Mouse (Mus musculus): ENCODE measurements at regions not wholly inside any gene's neighbourhood (a gene's known extent, or its start where the extent isn't known, plus 50 kb on each side); places are given as distances from the start of the nearest gene placed in this dataset.
"Not testable (repeated sequence)": the region's sequence is repeated elsewhere in the genome, so short reads cannot be mapped to it uniquely, and the experiment has no call there.

DNA sequence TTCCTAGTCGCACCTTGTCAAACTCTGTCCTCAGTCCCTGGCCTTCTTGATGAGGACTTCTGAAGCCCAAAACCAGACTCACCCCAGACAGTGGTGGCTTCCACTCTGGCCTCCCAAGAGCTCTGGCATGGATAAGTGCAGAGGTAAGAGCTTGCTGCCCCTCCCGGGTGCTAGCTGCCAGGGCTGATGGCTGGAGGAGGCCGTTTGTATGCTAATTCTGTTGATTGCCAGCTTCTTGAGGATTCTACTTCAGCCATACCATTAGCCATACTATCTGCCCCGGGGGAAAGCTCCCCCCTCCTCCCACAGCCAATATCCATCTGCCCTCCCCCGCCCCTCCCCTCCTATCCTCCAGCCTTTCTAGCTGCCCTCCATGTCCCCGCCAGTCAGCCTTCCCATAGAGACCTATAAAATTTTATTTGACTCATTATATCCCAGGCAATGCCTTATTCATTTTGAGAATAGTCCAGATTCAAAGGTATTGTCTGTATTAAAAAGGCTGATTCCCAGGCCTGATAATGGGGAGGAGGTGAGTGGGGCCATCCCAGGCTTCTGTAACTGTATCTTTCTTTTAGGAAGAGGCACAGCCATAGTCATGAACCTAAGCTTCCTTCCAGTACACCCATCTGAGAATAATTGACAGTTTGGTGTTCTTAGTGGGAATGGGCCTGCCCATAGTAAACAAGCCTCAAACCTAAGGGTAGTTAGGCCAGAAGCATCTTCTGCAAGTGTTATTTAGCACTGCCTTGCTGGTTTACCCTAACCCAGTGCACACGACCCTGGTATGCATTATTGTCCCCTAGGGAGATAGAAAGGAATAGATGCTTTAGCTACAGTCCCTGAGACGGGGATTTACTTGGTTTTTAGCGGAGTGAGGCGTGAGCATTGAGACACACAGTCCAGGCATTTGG lies 239.2 kb upstream of the 1700012A03Rik start:
- DNase-seq (ENCODE audit: low spot score) = no peak

DNA sequence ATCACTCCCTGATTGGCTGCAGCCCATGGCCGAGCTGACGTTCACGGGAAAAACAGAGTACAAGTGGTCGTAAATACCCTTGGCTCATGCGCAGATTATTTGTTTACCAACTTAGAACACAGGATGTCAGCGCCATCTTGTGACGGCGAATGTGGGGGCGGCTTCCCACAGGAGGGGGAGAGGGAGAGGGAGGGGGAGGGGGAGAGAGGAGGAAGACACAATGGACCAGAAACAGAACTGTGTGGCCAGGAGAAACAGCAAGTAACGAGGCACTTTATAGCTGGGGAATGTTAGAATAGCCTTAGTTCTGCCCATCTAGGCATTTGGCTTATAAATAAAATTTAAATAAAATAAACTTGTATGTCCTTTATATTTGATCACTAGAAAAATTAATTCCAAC lies 240.7 kb upstream of the Podxl start:
- DNase-seq (ENCODE audit: low spot score) = not testable (repeated sequence)

DNA sequence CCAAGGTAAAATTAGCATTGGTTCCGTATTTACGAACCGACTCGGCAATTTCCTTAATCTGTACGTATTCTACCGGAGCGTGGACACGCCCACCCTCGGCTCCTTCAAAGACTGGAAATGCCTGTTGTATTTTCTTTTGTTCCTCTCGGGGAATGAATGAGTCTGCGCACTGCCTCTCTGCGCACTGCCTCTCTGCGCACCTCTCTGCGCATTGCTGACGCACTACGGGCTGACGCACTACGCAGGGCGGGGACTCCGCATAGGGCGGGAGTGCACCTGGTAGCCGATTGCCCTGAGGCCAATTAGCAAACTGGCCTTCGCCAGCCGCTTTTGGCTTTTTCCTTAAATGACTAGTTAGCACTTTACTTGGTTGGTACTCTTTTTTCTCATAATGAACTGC lies 239.4 kb upstream of the Podxl start:
- not testable (repeated sequence) for DNase-seq (ENCODE audit: low spot score)

DNA sequence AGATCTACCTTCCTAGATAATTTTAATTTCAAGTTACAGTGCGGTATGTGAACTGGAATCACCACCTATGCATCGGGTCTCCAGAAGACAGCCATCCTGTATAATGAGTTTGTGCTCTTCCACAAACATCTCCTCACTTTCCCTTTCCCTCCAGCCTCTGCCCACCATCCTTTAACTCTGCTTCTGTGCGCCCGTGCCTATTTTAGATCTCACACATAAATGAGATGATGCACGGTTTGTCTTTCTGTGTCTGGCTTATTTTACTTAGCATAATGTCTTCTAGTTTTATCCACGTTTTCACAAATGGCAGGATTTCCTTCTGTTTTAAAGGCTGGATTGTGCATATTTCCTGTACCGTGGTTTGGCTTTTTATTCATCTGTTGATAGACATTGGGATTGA lies 227.8 kb upstream of the Podxl start:
- no peak for DNase-seq (ENCODE audit: low spot score)

DNA sequence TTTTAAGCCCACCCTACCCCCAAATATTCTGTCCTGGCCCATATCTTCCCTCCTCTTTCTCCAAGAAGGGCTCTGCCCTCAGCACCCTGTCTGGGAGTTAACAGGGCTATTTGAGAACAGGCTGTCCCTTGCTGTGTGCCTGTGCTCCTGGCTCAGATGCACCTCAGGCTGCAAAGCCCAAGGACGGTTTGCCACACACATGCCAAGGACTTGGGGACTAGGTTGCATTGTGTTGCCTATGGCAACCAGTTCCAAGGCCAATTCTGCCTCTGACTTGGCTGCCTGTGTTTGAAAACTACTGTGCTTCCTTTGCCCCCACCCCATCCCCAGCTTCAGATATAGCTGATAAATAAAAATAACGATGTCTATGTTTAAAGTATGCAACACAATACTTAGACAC lies 227.1 kb upstream of the Podxl start:
- DNase-seq (ENCODE audit: low spot score) = no peak

DNA sequence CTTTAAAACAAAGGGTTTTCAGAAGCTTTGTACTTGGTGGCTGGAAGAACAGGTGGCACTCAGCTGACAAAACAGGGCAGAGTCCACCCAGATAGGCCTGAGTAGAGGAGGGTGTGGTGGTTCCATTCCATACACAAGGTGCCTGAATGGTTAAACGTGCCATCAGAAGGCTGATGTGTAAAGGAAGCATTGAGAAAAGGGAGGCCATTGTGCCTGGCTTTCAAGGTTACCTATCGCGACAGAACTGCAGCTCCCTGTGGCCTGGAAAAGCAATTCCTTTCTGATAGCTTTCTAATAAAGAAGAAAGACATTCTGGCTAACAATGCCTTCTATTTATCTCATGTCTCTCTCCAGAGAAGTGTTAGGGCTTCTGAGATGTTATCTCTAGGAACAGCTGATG lies 213.1 kb upstream of the Podxl start:
- DNase-seq (ENCODE audit: low spot score) = no peak

DNA sequence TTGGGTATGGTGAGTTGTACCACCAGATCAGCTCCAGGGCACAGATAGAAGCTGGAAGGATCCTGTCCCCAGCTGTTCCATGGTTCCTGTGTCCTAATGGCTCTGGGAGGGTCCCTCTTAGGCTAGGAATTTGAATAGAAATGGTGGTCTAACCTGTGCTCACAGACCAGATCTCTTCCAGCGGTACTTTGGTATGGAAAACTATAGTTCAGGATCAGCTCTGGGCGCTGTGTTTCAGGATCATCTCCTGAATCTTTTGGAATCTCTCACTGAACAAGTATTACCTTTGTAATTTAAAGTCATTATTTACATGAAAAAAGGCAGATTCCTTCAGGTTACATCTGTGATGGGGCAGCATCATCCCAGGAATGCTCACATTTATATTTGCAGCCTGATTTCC lies 208.1 kb upstream of the Podxl start:
- no peak for DNase-seq (ENCODE audit: low spot score)

DNA sequence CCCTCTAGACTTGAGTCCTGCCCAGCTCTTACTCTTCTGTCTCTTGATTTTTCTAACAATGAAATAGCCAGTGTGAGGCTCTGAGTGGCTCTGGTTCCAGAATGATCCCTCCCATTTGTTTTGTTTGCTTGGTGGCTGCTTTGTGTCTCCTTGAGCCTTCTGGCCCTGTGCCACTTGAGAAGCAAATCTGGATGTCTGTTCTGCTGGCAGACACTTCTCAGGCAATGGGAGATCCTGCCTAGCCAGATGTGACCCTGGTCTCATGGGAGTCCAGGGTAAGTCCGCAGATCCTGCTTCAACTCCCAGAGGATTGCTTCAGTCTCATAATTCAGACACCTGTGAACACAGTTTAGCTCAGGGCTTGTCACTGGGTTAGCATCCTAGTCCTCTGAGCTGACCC lies 181.8 kb upstream of the Podxl start:
- DNase-seq (ENCODE audit: low spot score) = no peak

DNA sequence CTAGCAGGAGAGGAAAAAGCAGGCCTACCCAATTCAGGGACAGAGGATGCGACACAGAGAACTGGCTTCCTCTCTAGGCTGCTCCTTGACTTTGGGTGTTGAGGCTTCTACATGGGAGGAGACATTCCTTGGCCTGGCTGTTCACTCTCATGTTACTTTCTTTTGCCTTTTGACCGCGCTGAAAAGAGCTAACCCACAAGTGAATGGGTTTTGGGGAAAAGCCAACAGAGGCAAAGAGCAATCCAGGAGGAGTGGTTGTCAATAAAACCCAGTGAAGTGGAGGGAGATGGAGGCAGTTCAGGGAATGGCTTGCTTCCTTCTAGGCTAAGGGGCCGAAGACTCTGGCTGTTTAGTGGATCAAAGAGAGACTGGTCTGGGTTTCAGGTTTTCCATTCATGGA lies 167.6 kb upstream of the Podxl start:
- no peak for DNase-seq (ENCODE audit: low spot score)

DNA sequence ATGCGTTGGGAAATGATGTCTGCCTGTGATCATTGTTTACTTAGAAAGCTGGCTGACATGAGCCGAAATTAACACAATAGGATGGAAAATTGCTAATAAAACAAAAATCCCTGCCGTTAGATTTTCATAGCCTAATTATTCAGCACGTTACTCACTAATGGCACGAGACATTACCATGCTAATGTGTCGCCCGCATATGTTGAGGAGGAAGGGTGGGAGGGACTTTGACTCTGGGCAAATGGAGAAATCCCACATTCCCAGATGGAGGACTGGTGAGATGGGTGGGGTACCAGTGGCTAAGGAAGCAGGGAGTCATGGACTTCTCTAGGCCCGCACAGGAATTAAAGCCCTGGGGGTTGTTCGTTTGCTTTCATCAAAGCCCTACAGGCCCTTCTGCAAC lies 155.8 kb upstream of the Podxl start:
- no peak for DNase-seq (ENCODE audit: low spot score)

DNA sequence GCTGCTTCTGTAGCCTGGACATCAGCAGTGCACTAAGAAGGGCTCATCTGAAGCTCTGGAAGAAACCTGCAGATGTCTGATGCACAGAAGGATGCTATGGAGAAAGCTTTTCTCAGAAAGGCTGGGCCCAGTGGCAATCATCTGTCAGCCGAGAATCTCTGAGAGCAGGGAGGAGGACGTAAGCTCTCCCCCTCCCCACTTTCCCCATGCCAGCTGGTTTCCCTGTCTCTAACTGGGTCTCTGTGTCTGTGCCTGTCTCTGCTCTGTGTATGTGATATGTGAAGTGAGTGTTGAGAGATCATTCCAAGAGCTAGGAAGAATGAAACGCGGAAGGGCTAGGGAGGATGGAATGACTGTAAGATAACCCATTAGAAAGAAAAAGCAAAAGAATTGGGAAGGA lies 155.1 kb upstream of the Podxl start:
- no peak for DNase-seq (ENCODE audit: low spot score)

DNA sequence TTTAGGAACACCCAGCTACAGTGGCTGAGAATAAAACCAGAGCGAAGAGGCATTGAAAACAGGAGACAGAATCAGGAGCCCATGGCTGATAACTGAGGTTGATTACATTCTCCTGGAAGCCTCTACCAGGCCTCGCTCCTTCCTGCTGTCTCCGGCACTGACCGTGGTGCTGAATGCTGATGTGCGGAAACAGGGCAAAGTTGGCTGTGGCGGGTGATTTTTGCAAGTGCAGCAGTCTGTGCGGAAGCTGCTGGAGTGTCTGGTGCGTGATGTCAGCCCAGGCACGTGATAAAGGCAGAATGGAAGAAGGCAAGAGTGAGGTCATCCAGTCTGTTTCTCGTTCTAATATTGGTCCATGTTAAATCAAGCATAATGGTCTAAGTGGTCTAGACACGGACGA lies 153.8 kb upstream of the Podxl start:
- no peak for DNase-seq (ENCODE audit: low spot score)

DNA sequence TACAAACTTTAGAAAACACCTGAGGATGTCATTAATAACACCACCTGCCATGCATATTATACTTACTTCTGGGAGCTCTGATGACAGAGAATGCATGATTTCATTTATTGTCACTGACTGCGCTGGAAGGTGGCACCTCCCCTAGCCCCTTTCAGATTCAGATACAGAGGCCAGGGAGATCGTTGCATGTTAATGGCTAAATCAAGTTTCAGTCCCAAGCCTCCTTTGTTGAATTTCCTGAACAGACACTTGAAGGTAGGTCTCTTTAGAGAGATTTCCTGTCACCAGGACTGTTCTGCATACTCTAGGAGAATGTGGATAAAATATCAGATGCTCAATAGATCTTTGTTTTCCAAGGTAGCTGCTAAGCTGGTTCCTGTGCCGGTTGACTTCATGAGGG lies 143.5 kb upstream of the Podxl start:
- no peak for DNase-seq (ENCODE audit: low spot score)

DNA sequence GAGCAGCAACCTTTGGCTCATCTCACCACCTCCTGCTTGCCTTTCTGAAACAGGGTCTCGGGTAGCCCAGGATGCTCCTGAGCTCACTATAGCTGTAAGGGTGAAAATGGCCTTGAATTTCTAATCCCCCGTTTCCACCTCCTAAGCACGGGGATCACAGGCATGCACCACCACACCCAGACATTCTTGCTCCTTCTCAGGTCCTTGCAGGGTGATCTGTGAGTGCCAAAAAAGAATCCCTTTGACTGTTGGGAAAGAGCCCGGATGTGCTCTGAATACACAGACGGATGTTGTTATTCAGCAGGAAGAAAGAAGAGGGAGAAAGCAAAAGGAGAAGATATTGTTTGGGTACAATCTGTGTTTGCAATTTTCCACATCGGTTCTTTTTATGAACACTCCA lies 140.4 kb upstream of the Podxl start:
- DNase-seq (ENCODE audit: low spot score) = no peak

DNA sequence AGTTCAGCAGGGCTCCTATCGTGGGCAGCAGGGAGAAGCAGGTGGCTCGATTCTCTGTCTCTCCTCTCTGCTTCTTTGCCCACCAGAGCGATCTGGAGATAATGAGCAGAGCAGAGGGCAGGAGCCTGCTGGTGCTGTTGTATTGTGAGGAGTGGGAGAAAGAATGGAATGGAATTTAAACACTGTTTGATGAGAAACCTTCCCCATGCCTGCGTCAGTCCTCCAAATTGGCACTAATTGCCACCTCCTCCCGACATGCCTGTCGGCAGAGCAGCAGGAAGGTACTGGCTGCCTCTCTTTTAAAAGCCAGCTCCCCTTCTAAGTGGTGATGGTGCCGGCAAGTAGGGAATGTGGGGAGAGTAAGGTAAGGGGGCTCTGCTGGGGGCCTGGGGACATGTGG lies 139.2 kb upstream of the Podxl start:
- no peak for DNase-seq (ENCODE audit: low spot score)

DNA sequence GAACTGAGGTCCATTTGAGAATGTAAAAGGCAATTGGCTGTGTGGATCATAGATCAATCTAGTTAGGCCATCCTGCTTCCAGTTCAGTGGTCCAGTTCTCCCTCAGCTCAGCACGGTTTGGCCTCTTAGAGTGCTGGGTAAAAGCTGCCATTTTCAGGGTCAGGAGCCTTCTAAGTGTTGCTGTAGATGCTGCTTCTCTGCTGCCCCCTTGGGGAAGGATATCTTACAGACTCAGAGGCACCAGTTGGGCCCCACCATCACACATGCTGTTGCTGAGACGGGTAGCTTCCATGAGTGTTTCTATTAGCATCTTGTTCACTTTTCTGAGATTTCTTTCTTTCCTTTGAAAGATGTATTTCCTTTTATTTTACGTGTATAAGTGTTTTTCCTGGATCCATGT lies 132.1 kb upstream of the Podxl start:
- DNase-seq (ENCODE audit: low spot score) = no peak

DNA sequence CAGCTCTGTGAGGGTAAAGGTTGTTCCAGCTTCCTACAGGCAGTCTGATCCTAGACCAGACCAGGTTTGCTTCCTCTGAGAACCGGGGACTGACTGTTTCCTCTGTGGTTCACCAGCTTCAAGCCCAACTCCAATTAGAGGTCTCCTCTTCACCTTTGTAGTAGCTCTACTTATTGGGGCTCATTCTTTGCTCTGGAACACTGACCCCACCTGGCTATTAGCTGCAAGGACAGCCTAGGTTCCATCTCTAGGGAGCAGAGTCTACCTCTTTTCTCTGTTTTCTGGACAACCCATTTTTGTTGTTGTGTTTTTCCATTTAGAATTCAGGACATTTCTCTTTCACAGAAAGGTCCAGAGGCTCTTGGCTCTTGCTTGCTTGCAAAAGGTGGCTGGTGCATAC lies 129.3 kb upstream of the Podxl start:
- no peak for DNase-seq (ENCODE audit: low spot score)

DNA sequence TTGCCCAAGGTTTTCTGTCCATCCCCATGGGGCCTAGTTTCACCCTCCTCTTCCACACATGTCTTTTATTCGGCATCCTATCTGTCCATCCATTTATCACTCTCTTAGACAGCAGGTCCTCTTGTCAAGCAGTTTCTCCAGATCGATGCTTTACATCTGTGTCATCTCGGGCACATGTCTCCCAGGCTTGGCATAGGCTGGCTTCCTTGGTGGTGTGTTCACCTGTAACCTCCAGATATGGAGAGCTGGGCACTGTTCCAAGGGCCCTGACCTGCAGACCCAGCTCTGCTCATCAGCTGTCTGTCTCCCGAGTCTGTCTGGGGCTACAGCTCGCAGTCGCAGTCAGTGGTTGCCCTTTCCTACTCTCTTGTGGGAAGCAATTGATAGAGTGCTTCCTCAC lies 128.2 kb upstream of the Podxl start:
- no peak for DNase-seq (ENCODE audit: low spot score)

DNA sequence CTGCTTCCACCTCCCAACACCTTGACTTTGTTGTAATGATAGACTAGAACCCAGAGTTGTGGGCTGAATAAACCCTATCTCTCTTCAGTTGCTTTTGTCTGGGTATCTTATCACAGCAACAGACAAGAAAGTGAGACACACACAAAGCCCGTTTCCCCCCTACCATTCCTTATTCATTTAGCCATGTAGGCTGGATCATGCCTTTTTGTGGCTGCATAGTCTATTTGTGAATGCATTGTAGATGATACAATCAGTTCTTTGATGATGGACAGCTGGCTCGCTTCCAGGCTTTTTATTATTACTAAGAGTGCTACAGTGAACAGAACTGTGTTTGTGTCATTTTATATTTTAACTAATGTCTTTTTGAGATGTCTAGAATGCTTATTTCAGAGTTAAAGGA lies 116.3 kb upstream of the Podxl start:
- no peak for DNase-seq (ENCODE audit: low spot score)

DNA sequence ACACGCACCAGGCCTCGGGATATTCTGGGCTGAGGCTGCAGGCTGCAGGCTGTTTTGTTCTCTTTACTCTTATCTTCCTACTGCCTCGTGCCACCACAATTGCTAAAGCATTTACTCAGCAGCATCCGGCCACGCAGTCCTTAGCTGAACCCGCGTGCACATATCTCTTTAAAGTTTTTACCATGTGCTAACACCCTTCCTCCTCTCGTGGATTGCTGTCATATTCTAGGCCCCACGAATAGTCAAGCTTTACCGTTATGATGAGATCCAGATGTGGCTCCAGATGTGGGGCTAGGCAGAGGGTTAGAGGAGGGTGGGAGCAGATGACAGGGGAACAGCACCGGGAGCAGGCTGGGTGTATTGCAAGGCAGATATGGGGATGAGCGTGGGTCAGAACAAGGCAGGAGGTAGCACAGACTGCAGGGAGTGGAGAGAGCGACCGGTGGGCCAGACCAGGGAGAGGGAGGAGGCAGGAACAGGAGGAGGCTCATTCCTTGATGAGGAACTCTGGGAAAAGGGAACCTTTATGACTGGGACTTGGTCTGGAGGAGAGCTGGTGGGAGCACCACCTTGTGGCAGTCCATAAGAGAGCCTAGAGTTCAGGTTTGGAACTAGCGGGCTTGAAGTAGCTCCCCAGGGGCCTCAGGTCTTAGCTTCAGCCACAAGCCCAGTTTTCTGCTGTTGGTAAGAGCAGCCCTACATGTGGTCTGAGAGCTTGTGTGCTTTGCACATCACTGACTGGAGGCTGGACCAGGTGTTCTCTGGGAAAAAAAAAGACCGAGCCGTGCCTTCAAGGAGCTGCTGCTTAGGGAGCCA lies 102.1 kb upstream of the Podxl start:
- DNase-seq (ENCODE audit: low spot score) = no peak

DNA sequence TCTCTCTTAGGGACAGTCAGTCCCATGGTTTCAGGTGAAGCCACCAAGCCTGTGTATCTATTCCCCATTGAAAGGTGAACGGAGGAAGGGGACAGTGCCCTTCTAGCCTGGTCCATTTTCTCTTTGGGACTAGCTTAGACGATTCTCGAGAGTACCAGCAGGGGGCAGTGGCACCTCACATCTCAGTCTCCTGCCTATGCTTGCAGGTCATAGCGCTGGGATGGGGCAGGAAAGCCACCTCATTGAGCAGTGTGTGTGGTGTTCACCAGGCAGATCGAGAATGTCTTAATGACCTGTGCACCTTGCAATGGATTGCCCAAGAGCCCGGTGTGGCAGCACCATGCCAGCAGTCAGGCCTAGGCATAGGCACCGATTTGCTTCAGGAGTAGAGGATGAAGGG lies 100.7 kb upstream of the Podxl start:
- peak; percentile 81 for DNase-seq (ENCODE audit: low spot score)

DNA sequence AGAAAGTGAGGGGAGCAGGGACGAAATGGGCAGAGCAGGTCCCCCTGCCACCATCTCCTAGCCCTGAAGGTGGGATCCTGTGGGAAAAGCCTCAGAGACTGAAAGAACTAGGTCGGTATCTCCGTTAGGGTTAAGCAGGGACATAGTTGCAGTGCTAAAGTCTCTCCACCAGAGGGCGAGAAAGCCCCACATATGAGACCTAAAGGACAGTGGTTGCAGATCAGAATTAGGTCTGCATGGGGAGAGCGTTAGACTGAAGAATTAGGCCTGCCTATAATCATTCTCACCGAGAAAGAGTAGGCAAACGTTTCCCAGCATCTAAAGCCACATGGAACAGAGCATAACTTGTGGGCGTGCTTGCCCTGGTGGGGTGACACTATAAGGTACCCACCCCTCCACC lies 97.0 kb upstream of the Podxl start:
- peak; percentile 69 for DNase-seq (ENCODE audit: low spot score)

DNA sequence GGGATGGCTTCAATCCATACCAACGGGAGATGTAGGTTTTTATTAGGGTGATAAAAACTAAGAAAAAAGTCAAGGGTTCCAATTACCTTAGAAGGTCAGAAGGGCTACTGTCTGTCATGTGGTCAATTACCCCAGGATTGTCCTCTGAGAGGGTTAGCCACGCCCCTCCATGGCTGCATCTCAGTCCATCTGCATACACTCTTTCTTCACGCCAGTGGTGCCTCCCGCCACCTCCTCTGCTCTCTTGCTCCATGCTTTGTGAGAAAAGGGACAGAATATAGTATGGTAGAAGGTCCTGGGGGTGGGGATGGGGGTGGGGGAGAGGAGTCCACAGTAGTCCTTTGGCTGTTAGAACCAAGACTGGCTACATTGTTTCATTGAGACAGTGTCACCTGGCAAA lies 96.1 kb upstream of the Podxl start:
- no peak for DNase-seq (ENCODE audit: low spot score)

Data from layer of hippocampus, adult 11-12 months (tissue).